Mouse (Mus musculus) bone marrow, adult 2 months (tissue): Measurements from ENCODE around the gene Pip4k2a. TPM values are rescaled to one million over a fixed set of nuclear protein-coding genes. Genes with fewer than 3 reads are reported as not detected.

Source experiments
- H3K27ac ChIP-seq: fragments of 200-500 bp; 2 replicates; pipeline ENCODE4 v1.5.1; 2012; ENCODE audit warnings: low read depth, mild to moderate bottlenecking, control low read depth, inconsistent platforms, low read length; ENCODE audit not compliant: control insufficient read depth, poor library complexity, insufficient read depth
- H3K4me1 ChIP-seq: fragments of 200-500 bp; 2 replicates; pipeline ENCODE4 v1.6.1; 2011; ENCODE audit warnings: low read length; ENCODE audit not compliant: control insufficient read depth, insufficient read depth
- H3K4me3 ChIP-seq: fragments of 200-500 bp; replicated peaks from 2 replicates; pipeline ENCODE3; 2011; ENCODE audit warnings: mild to moderate bottlenecking, low read depth, low read length, control low read depth; ENCODE audit not compliant: control insufficient read depth
- CTCF ChIP-seq: fragments of 200-500 bp; IDR thresholded peaks from 2 replicates; pipeline ENCODE4 v1.5.1; 2011; ENCODE audit warnings: low read length, control low read depth; ENCODE audit not compliant: control insufficient read depth, insufficient read depth
- POLR2A ChIP-seq: fragments of 200-500 bp; IDR thresholded peaks from 2 replicates; pipeline ENCODE4 v1.6.1; 2011; ENCODE audit warnings: low read depth, mild to moderate bottlenecking, control low read depth, low read length, borderline replicate concordance; ENCODE audit not compliant: control insufficient read depth
- WGBS: fragments of 180-500 bp; shearing (Covaris S2); methylation state at CpG from one replicate; pipeline ENCODE4 v1.1.7; 2018; 5-methylcytosine and 5-hydroxymethylcytosine counted together
- polyA plus RNA-seq: library from polyadenylated mRNA; stranded (reverse); fragments of >200 nt; gene quantifications from 2 replicates; pipeline ENCODE4 v1.2.4, GENCODE M21; 2011; ENCODE audit warnings: low replicate concordance; ENCODE audit not compliant: missing spikeins, insufficient read depth, insufficient read length

The Pip4k2a gene
- polyA plus RNA-seq, 1 experiment: 46.7 TPM

DNA sequence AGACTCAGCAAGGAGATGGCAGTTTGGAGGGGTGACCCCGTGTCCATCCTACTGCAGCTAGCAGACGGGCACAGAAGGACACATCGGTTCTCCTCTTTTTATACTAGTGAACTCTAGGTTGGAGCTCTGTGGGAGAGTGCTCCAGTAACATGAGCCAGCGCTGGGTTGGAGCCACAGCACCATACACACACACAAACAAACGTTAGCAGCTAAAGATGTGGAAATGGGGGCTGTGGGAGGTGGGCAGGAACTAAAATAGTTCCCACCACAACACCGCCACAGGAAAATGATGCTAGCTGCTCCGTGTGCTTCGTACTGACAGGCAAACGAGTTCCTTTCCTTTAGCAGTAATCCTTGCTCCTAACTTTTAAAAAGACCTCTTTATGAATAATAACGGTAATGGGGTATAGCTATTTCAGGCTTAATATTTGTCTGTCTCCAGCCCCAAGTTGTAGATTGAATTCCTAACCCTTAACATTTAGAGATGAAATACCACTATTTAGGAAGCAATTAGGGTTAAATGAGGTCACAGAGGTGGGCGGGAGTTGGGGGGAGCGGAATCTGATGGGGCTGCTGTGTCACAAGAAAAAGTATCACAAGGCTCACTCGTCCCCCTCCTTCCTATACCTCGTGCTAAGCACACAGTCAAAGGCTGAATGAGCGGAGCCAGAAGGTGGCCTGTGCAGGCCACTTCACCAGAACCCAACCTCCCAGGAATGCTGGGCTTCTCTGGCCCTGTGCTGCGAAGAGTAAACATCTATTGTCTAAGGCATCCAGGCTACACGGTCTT lies 73.9 kb downstream of the Pip4k2a start:
- no peak overlapping the region for H3K27ac ChIP-seq
- peaks cover 4% of the 10 kb centered on the region for H3K4me1 ChIP-seq
- no peak overlapping the region for H3K4me3 ChIP-seq
- 18% methylated on average over 17 of the region's 17 CpGs for WGBS
- TF ChIP-seq CTCF: no peak
- no peak for TF ChIP-seq POLR2A

DNA sequence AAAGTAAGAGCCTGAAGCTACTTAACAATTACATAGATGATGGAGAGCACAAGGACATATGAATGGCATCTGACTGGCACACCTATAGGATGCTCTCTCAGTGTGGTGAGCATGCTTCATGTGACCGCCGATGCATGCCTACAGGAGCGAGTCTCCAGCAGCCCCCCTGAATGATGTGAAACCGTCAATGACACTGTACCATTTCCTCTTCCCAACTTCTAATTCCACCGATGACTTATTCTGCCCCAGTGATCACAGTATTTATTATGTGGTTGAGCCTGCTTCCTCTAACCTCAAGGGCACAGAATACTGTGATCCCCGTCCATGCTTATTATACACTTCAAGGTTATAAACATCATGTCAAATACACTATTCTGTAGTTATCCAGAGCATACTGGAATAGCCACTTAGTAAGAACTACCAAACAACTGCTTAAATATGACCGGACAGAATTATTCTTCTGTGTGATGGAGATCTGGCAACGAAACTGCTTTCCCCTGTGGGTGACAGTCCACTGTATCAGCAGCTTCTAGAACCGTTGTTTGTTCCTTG lies 74.8 kb downstream of the Pip4k2a start:
- no peak for TF ChIP-seq POLR2A
- no peak for TF ChIP-seq CTCF
- no peak overlapping the region for H3K27ac ChIP-seq
- WGBS: 35% methylated on average over 9 of the region's 9 CpGs
- no peak overlapping the region for H3K4me3 ChIP-seq
- peaks cover 3% of the 10 kb centered on the region for H3K4me1 ChIP-seq

DNA sequence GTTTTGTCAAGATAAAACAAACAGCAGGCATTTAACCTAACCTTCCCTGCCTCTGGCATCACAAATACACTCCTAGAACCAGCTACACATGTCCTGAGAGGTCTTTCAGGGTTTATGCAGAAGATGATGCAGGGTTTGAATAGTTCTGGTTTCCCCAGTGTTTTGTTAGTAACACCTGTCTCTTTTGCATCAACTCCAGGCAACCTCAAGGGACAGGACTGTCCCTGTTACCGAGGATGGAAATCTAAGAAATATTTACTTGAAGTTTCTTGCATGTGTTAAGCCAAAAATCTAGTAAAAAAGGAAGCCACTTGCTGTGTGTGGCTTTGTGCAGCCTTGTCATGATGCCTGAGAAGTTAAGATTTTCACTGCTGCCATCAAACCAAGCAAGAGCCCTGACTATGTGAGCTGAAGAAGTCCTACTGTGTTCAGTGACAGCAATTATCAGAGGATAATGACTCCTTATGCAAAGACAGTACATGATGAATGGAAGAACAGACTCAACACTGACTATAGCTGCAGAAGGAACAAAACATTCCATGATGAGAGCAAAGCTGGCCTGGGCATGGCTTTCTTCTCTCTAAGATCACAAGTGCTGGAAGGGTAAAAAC lies 76.3 kb downstream of the Pip4k2a start:
- no peak overlapping the region for H3K27ac ChIP-seq
- no peak overlapping the region for H3K4me3 ChIP-seq
- TF ChIP-seq CTCF (no peak), POLR2A (no peak)
- peaks cover 2% of the 10 kb centered on the region for H3K4me1 ChIP-seq
- 26% methylated on average over 1 of the region's 1 CpGs for WGBS

DNA sequence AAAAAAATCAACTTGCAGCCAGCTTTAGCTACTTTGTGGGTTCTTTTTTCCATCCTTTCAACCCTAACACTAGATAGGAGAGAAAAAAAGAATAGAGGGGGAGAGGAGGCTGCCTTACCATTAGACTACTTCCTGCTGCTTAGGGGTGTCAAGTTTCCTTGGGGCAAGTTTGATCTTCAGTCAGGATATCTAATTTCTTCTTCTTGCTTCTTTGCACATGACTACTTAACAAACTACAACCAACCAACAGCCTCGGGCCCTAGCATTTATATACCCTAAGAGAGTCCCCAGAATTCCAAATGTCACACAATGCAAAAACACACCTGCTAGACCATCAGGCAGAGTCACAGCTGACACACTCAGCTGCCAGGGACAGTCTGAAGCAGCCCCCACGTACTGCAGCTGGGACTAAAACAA lies 77.5 kb downstream of the Pip4k2a start:
- Histone ChIP-seq H3K27ac (no peak overlapping the region), H3K4me1 (peaks cover 2% of the 10 kb centered on the region), H3K4me3 (no peak overlapping the region)
- no peak for TF ChIP-seq CTCF
- TF ChIP-seq POLR2A: no peak
- 55% methylated on average over 2 of the region's 2 CpGs for WGBS

DNA sequence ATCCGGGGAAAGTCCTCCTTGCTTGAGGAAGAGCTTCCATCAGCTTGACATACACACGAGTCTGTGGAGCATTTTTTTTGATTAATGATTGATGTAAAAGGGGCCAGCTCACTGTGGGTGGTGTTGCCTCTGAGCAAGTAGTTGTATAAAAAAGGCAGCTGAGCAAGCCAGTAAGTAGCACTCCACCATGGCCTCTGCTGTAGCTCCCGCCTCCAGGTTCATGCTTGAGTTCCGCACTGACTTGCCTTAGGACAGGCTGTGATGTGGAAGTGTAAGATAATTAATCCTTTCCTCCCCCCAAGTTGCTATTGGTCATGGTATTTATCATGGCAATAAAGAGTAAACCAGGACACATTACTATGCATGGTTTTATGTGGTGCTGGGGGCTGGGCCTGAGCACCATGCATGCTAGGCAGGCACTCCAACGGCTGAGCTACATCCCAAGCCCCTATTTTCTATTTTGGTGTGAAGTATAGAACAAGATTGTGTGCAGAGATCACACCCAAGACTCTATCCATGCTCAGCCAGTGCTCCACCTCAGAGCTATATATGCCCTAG lies 78.0 kb downstream of the Pip4k2a start:
- Histone ChIP-seq H3K27ac (no peak overlapping the region), H3K4me1 (peaks cover 3% of the 10 kb centered on the region), H3K4me3 (no peak overlapping the region)
- 77% methylated on average over 5 of the region's 5 CpGs for WGBS
- TF ChIP-seq POLR2A: no peak
- TF ChIP-seq CTCF: no peak

DNA sequence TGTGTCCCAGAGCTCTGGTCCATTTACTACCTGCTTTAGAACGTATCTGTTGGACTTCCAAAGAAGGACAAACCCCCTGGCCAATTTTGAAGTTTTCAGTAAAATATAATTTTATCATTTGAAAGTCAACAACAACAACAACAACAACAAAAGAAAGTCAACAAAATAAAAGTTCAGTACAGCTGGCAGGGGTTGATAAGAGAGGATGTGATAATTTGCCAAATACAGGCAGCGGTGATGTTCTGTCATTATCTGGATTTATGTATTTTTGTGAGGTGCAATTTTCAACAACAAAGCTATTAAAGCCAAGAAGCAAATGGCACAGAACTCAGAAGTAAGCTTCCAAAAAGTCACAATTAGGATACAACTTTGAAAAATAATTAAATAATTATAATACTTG lies 80.1 kb downstream of the Pip4k2a start:
- Histone ChIP-seq H3K27ac (no peak overlapping the region), H3K4me1 (peaks cover 1% of the 10 kb centered on the region; the same call in 1 of the 2 replicates), H3K4me3 (no peak overlapping the region)
- WGBS: 73% methylated on average over 2 of the region's 2 CpGs
- TF ChIP-seq POLR2A (no peak), CTCF (no peak)

DNA sequence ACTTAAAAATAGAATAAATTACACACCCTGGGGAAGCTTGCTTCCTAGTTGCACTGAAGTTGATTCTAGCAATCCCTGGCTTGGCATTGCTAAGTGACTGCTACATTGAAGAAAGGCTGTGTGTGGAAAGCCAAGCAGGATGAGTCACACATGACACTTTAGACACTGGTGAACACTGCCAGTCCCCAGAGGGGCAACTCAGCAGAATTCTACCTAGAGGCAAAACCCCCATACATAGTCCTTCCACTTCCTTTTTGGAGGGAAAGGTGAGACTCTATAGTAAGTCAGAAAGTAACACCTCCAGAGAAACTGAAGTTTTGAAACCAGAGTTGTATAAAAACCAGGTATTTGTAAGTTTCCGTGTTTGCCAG lies 80.6 kb downstream of the Pip4k2a start:
- no peak overlapping the region for H3K27ac ChIP-seq
- WGBS: 60% methylated on average over 1 of the region's 1 CpGs
- no peak overlapping the region for H3K4me3 ChIP-seq
- TF ChIP-seq POLR2A (no peak), CTCF (no peak)
- peaks cover 1% of the 10 kb centered on the region; the same call in 1 of the 2 replicates for H3K4me1 ChIP-seq

DNA sequence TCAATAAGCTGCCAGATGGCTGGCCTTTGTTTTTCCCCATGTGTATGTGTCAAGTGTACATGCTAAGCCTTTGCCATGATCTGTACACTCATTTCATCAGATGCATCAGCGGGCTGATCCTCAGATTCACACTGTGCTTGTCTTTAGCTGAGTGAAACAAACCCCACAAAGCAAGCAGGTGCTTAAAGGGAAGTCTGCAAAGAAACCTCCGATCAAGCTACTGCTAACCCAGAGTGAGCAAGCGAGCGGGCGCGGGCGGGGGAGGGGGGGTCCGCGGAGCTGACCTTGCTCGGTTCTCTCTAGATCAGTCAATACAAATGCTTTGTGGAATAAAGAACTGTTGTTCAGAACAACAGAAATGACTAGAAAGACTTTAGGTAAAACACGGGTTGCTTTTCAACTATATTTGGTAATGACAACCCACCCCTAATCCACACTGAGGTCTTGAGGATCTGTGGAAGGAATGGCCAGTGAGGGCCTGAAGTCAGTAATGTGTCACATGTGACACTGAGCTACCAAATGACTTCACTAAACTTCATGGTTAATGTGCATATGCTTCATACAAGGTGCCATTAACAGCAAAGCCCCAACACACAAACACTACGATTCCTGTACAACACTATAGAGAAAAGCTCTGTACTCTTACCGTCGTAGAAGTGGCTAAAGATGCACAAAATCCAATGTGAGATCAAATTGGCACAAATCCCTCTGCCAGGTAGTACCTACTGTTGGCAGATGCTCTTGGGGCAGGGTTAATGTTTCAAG lies 81.1 kb downstream of the Pip4k2a start:
- no peak for TF ChIP-seq POLR2A
- TF ChIP-seq CTCF: no peak
- Histone ChIP-seq H3K27ac (no peak overlapping the region), H3K4me1 (peaks cover 1% of the 10 kb centered on the region; the same call in 1 of the 2 replicates), H3K4me3 (no peak overlapping the region)
- 28% methylated on average over 14 of the region's 14 CpGs for WGBS
